Mouse (Mus musculus) thymus, postnatal 10 days (tissue): ENCODE results near the gene Disc1.
A peak's percentile ranks its signal among the peaks of the same experiment; 100 is the strongest.

Source experiments
- DNase-seq, 2 experiments: peaks; one replicate each; pipeline ENCODE4 v3.0.0; 2021; ENCODE audit warnings: low spot score in 2 of 2

Gene Disc1

DNA sequence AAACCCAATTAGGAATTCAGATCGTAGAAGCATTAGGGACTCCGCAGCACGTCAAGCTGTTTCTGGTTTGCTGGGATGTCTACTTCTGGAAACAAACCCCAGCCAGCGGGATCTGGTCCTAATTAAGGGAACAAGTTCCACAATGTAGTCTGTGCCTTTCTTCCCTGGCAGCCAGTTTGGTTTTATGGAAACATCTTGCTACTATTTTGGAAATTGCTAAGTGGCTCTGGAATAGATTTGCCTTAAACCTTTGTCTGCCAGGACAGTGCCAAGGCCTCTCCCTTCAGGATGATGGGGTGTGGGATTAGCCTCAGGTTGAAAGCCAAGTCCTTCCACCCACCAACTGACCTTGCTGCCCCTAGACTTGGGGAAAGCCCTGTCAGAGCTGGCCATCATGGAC is 164.7 kb downstream of the Disc1 start:
- no peak for DNase-seq

DNA sequence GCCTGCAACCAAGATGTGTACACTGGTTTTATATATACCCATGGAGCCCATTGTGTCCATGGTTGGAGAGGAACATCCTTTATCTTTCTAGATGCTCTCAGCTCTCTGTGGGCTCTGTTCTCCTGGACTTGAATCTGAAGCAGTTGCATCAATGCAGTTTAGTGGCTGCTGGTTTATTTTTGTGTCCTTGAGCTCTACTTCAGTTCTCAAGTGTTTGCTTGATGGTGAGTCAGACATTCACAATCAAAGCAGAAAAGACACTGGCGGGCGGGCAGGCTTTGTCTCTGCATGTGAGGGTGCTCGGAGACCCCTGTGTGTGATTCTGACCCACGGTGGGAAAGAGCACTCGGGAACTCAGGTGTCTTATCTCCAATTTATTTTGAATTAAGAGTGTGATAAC is 166.6 kb downstream of the Disc1 start:
- no peak for DNase-seq

DNA sequence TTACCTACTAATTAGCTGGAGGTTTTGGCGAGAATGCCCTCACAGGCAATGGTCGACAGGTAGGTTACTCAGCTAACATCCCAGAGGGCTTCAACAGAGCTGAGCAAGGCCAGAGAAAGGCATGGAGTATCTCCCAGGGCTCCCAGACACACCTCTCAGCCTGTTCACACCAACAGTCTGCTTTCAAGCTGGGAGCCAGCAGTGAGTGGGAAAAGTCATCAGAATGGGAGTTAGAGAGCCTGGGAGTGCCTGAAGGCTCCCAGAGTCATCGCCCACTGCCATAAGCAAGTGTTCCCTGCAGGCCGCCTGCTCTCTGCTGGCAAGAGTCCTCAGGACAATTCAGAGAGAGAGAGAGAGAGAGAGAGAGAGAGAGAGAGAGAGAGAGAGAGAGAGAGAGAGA is 167.1 kb downstream of the Disc1 start:
- DNase-seq, result no peak

DNA sequence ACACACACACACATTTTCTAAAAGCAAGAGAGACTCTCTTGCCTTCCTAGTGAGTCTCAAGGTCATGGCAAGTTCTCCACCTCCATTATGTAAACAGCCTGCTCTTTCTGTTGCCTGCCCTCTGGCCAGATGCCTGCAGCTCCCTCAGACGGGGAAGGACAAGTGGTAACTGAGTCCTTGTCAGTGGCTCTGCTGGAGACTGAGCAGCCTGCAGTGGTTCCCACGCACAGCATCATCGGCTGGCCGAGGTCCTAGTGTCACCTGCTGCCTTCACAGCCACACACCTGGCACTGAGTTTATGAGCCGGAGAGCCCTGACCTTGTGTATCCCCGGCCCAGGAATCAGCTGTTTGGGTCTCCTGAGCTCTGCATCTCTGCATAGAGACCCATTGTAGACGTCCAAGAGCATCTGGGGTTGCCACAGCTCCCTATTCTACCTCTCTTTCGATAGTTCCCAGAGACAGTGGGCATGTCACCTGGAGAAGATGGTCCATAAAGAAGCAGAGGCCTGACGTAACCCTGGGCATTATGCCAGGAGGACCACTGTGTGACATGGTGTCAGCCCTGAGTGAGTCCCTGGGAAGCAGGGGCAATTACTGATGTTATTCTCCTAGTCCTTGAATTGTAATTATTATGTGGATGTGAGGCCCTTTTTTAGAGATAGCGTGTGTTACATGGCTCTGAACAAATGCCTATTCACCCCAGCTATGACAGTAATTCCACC is 169.2 kb downstream of the Disc1 start:
- no peak for DNase-seq

DNA sequence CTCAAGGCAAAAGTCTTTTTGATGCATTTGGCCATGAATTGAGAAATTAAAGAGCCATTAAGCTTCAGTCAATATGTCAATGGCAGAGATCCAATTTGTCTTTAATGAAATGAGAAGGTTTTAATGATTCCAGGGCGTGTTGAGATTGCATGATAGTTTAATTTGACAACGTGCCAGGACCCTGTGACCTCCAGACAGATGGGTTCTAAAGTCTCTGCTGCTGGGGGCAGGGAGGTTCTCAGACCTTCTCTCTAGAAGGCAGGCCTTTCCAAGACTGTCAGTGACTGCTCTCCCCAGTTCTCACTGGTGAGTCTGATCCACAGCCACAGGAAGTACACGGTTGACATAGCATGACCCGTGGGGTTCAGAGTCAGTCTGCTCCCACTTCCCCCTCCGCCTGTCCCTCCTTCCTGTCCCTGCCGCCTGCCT is 170.3 kb downstream of the Disc1 start:
- DNase-seq, result no peak

DNA sequence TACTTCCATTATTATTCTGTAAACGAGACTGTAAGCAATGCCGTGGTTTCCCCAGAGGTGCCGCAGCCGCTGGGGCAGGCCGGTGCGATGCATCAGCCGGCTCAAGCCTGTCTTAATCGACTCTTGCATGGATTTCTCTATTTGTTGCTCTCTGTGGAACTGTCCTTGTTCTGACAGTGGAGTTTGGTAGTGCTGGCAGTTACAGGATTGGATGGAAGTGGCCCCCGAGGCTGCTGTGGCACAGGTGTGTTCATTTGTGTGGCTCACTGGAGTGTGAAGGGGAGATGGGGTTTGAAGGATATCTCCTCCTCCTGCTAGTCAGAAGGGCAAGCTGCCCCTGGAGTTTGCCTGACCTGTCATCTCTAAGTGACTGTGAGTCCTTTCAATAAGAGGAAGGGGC is 171.3 kb downstream of the Disc1 start:
- DNase-seq, result no peak

DNA sequence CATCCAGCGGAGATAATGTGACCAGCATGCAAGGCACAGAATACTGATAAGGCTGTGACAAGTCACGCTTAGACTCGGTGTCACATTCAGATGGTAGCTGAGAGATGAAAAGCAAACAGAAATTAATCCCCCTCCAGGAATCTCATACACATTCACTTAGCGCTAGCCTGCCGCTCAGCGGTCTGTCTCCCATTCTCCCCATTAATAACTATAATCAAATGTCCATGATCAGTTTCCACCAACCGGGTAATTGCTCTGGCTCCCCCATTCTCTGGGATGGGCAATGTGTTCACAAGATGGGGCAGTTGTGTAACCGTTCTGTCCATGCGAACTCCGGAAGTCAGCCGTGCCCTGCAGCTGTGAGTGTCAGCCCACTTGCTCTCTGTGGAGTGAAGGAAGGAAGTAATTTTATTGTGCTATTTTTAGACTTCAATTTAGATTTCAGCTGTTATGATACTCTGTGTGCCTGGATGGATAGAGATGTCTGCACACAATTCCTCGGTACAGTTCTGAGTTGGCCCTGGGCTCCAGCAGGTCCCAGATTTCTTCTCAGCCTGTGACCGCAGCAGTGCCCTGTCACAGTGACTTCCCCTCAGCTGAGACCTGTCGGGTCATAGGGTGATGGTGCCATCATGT is 173.1 kb downstream of the Disc1 start:
- peak in 1 of 2 experiments; percentile 14 for DNase-seq

DNA sequence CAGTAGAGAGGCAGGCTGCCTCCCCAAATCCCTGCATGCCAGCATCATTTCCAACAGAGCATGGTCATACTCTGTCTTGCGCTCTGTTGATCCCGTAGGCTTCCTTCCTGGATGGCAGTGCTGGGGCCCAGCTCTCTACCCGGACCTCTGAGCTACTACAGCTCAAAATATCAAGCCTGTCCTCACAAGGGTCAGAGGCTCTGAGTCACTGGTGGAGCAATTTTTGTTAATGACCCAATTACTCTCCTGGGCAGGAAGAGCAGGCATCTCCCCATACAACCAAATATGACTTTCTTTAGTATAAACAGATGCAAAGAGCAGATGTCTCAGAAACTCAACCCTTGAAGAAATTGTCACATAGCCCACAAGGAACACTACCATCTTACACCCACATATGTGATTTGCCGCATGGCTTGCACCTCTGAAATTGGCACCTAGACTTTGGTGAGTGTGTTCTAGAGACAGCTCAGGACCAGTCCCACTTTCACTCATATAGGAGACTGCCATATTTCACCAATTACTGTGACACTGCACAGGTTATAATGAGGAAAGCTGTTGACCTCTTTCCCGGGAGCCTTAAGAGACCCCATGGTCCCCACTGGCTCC is 176.6 kb downstream of the Disc1 start:
- no peak for DNase-seq

DNA sequence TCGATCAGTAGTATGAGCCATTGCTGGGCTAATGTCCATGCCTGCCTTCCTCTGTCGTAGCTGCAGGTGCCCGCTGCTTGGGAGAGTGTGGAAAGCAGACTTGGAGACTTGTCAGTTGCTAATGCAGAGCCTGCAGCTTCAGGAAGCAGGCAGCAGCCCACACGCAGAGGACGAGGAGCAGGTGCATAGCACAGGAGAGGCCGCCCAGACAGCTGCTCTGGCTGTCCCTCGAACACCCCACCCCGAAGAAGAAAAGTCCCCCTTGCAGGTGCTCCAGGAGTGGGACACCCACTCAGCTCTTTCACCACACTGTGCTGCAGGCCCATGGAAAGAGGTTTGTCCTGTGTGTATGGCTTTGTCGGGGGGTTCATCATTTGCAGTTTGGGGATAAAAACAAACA is 178.7 kb downstream of the Disc1 start:
- peak; percentile 58 to 59 for DNase-seq

DNA sequence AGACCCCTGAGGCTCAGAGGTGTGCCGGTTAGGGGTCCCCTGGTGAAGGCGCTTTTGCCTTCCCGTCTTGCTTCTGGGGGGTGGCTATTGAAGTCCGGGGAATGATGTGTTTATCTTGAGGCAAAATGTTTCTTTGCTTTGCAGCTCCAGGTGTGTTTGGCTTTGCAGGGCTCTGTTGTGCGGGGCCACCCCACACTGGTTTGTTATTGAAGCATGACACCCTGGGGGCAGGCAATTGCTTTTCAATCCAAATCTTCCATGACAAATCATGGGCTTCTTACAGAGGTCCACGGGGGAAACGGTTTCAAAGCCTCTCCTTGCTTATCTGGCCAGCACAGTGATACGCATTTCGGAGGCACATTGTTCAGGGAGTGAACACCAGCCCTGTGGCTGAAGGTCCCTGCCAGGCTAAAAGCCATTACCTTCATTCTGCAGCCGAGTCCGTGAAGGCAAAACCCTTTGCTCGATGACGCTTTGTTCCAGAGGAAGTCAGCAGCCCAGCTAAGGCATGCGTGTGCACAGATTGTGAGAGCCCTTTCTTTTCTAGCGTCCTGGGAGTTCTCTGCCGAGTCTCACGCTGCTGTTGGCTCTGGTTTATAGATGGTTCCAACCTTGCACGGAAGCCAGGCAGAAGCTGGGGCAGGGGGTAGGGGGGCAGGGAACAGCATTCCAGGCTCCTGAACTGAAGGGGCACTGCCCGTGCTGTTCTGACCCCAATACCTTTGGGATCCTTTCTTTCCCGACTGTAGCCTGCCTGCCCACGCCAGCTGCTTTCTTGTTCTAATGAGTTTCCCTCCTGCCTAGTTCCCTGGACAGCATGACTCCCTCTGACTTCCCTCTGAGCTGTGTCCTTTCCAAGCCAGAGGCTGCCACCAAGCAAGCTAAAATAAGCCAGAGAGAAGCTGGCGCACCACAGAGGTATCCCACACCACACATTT is 182.2 kb downstream of the Disc1 start:
- no peak for DNase-seq

DNA sequence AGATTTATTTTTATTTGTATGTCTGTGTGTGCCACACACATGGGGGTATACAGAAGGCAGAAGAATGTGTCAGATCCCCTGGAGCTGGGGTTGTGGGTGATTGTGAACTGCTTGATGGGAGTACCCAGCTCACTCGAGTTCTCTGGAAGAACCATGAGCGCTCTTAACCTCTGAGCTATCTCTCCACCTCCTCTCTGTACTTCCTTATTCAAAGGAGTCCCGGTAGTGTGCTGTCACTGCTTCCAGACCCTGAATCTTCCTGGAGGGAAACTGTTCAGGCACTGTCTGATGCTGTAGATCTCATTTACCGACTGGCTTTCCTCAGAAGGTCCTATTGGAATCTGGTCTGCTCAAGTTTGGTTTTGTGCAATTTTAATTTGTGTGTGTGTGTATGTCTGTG is 186.8 kb downstream of the Disc1 start:
- DNase-seq, result no peak

DNA sequence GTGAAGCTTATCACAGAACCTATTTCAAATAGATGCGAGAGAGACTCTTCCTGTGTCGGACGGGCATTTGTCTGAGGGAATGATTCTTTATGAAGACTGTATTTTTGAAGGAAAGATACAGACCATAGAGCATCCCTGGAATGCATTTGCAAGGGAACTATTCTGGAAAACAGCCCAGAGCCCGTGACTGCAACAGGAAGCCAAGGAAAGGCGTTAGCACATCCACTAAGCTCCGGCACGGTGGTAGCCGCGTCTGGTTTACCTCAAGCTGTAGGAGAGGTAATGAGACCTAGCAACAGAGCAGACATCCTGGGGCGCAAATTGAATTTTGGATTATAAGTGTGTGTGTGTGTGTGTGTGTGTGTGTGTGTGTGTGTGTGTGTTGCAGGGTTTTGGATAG is 188.4 kb downstream of the Disc1 start:
- no peak for DNase-seq

DNA sequence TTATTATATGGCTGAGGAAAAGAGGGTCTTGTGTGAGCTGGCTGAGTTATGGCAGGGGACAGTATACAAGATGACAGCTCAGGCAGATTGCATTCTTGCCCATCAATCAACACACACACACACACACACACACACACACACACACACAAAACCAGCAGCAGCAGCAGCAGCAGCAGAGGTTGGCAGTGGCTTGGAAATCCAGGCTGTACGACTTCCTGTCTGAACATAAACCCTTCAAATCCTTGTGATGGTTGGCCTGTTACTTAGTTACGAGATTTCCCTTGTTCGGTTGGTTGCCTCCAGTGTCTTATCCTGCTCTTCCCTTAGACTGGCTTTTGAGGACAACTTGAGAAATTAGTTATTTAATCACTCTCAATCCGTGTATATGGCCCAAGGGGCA is 188.9 kb downstream of the Disc1 start:
- DNase-seq, result no peak

DNA sequence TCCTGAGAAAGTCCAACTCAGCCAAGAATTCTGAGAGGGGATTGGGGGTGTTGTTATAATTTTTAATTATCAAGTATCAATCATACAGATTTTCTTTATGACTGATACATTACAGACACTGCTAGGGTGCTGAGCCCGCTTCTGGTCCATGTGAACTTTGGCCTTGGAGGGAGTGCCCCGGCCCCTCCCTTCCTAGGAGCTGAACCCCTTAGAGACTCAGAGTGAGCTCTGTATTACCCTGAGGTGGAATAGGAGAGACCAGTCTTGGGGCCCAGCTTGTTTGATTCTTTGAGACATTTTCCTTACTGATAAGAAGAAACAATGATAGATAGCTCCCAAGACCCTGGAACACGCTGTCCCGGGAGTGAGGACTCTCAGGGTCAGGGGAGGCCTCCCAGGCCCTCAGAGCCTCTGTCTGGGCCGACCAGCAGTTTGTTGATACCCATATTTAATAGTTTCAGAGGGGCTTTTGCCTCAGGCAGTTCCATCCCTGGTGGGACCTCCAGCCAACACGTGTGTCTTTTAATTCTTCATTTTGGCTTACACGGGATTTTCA is 192.8 kb downstream of the Disc1 start:
- no peak for DNase-seq

DNA sequence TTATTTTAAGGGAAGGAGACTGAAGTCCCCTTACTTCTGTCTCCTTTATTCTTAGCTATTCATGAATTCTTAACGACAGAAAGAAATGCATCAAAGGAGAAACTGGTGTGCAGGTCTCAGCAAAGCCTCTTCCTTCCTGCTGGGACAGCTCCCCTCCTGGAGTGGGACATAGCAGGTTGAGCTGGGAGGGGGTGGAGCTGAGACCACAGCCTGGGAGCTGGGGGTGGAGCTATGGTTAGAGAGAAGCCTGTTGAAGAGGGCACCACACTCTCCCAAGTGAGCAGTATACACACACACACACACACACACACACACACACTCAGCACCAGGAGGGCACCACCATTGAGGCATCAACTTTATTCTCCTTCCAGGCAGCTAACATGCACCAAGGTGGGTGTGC is 193.4 kb downstream of the Disc1 start:
- DNase-seq, result no peak

DNA sequence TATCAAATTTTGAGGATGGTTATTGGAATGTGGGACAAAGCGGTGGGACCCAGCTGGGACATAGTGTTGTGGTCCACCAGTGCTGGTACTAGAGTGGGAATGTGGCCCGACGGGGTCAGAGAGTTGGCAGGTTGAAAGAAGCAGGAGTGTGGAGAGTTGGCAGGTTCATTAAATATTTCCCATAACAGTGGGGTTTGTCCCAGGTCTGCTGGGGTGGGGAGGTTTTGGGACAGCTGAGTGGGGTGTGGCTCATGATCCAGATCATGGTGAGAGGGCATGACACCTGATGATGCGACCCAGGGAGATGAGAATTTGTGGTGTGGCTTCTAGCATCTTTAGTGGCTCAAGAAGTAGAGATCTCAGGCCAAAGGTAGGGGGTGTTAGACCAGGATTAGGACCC is 199.0 kb downstream of the Disc1 start:
- DNase-seq, result no peak

DNA sequence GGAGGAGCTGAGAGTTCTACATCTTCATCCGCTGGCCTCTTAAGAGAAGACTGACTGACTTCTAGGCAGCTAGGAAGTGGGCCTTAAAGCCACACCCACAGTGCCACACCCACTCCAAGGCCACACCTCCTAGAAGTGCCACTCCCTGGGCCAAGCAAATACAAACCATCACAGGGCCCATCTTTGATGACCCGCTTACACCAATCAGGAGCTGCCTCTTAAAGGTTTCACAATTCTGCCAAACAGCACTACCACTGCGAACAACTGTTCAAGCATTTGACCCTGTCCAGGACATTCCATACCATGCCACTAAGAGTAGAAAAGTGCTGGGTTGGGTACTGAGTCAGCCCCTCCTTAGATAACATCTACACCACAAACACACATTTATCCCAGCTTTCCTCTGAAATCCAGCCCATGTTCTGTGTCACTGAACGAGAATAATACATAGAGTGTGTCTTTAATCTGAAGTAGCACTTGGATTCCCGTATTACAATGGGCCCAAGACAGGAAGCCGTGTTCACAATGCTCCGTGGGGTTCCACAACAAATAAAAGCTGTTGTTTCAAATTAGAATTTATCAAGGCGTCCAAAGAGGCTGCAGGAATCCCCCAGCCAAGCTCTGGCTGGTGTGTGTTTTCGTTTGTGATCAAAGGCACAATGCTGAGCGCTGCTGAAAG is 199.6 kb downstream of the Disc1 start:
- DNase-seq, result no peak

DNA sequence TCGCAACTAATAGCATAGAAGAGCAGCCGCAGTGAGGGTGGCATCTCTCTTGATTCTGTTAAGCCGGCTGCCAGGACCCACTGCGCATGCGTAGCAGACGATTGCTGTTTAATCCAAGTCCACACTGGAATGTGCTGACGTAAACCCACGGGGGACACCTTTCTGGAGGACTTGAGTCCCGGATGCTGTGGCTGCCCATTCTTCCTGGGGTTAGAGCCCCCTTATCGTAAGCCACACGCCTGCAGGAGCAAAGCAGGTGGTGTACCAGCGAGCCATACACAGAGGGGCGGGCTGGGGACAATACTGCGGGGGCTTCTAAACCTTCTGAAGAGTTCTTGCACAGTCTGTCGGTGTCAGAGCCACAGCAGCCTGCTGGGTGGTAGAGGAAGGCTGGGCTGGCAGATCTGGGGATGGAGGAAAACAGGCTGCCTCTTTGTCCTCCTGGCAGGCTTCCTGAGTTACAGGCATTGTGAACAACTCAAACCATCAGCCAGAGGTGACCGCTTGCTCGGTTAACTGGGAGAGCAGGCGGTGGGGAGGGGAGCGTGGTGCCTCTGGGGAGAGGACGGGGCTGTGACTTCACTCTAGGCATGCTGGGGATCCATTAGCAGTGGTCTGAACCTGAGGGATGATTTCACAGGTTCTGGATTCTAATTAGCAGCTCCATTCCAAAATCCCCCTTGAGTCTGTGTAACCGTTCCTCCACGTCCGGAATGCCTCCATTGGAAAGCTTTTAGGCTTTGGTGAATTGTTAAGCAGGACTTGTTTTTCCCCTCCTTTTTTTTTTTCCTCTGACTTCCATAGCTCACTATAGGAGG is 200.4 kb downstream of the Disc1 start:
- DNase-seq, result peak; percentile 46 to 68

DNA sequence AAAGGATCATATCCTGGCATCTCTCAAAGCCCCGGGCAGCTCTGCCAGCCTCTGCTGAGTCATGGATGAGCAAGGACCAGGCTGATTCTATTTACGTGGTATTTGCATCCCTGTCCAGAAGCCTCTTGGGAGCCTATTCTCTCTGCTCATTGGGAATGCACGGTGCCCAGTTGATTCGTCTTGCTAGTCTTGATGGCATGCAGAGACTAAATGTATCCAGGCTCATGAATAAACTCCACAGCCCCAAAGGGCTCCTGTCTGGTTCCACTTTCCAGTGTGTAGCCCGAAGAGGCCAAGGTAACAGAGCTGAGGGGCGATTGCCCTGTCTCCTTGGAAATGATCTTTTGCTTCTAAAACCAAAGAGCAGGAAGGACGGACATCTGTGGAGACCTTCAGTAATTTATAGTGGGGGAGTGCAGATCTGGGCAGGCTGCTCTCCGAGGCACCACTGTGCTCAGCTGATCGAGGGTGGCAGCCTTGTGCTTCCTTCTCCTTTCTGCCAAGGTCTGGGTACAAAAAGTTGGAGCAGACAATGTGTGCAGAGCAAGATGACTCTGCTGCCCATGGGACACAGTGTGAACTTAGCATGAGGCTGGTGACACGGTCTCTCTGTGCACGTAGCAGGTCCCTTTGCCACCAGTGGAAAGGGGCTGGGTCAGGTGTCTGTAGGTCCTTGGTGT is 201.2 kb downstream of the Disc1 start:
- DNase-seq, result no peak

DNA sequence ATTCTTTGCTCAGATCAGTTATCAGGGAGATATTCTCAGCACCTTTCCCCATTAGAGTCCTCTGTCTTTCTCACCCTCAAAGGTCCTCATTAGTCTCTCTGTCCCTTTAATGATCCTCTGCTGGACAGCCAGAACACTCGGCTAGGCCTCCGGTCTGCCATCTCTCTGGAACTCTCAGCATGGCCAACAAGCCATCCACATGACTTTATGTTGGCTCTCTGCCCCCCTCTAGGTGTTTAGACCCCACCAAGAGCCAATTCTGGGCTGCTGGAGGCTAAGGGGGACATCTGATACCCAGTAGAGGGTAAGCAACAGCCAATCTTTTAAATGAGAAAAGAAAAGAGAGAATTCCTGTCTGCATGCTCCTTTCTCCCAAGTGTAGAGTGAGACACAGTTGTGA is 203.7 kb downstream of the Disc1 start:
- DNase-seq, result no peak
